Mouse (Mus musculus) lung, adult 2 months (tissue): ENCODE results near the gene Cav1. TPM values are rescaled to one million over a fixed set of nuclear protein-coding genes. Genes with fewer than 3 reads are reported as not detected.
A peak's percentile ranks its signal among the peaks of the same experiment; 100 is the strongest.

Experiments
- DNase-seq: peaks from one replicate; pipeline ENCODE4 v3.0.0; 2022
- H3K4me1 ChIP-seq: fragments of 200-500 bp; 2 replicates; pipeline ENCODE4 v1.6.1; 2011; ENCODE audit warnings: low read length; ENCODE audit not compliant: control insufficient read depth, insufficient read depth
- H3K4me3 ChIP-seq: fragments of 200-500 bp; replicated peaks from 2 replicates; pipeline ENCODE3; 2011; ENCODE audit warnings: low read depth, mild to moderate bottlenecking, control low read depth, low read length; ENCODE audit errors: extremely low read depth
- CTCF ChIP-seq: fragments of 200-500 bp; IDR thresholded peaks from 2 replicates; pipeline ENCODE4 v1.5.1; 2011; ENCODE audit warnings: mild to moderate bottlenecking, low read length, control low read depth; ENCODE audit not compliant: insufficient read depth
- POLR2A ChIP-seq: fragments of 200-500 bp; IDR thresholded peaks from 2 replicates; pipeline ENCODE4 v1.6.1; 2011; ENCODE audit warnings: low read depth, mild to moderate bottlenecking, control low read depth, low read length, borderline replicate concordance; ENCODE audit errors: extremely low read depth
- WGBS: fragments of 180-500 bp; shearing (Covaris S2); methylation state at CpG from one replicate; pipeline ENCODE4 v1.1.7; 2018; 5-methylcytosine and 5-hydroxymethylcytosine counted together
- polyA plus RNA-seq: library from polyadenylated mRNA; depleted of rRNA; stranded (reverse); fragments of >200 nt; gene quantifications from 2 replicates; pipeline ENCODE4 v1.2.3, GENCODE M21; 2012; rRNA removed

Gene Cav1
- 1,746 and 2,229 TPM in 2 replicates for polyA plus RNA-seq

- Histone ChIP-seq H3K4me3 (peak within 1 kb of the TSS; percentile 99), H3K4me1 (peaks cover 3% of the 10 kb centered on the region; the same call in 1 of the 2 replicates)
- WGBS: 2% methylated on average over 26 of the region's 26 CpGs
- no peak for TF ChIP-seq CTCF
- TF ChIP-seq POLR2A: peak; percentile 93
- DNase-seq: peak; percentile 83
Observed at GRCm38 (mm10) chr6:17305954-17306601, at the start of gene Cav1. Gene Cav1 (plus strand): TSS chr6:17306335.

GRCm38 (mm10) chr6:17258142-17258541 lies 48.0 kb upstream of the Cav1 start:
- whole genome bisulfite sequencing: 67% methylated on average over 1 of the region's 1 CpGs
- Histone ChIP-seq H3K4me3 (no peak overlapping the region), H3K4me1 (peaks cover 5% of the 10 kb centered on the region; the same call in 1 of the 2 replicates)
- DNase-seq: no peak
- TF ChIP-seq POLR2A (no peak), CTCF (no peak)

- TF ChIP-seq POLR2A: no peak
- no peak for TF ChIP-seq CTCF
- H3K4me3 ChIP-seq: no peak overlapping the region
- DNase-seq: no peak
- WGBS: 70% methylated on average over 1 of the region's 1 CpGs
- peaks cover 5% of the 10 kb centered on the region; the same call in 1 of the 2 replicates for H3K4me1 ChIP-seq
Observed at GRCm38 (mm10) chr6:17258911-17259310, 47.2 kb upstream of the Cav1 start.

- DNase-seq: no peak
- WGBS: 33% methylated on average over 2 of the region's 2 CpGs
- Histone ChIP-seq H3K4me1 (peaks cover 9% of the 10 kb centered on the region), H3K4me3 (no peak overlapping the region)
- TF ChIP-seq CTCF: no peak
- no peak for TF ChIP-seq POLR2A
Observed at GRCm38 (mm10) chr6:17262786-17263185, 43.3 kb upstream of the Cav1 start.

- peaks cover 6% of the 10 kb centered on the region for H3K4me1 ChIP-seq
- no peak overlapping the region for H3K4me3 ChIP-seq
- TF ChIP-seq POLR2A: no peak
- no peak for TF ChIP-seq CTCF
- WGBS: 44% methylated on average over 4 of the region's 4 CpGs
- DNase-seq: no peak
Observed at GRCm38 (mm10) chr6:17265043-17265442, 41.1 kb upstream of the Cav1 start.

GRCm38 (mm10) chr6:17266466-17266865 lies 39.7 kb upstream of the Cav1 start:
- no peak overlapping the region for H3K4me3 ChIP-seq
- no peak for TF ChIP-seq POLR2A
- no peak for TF ChIP-seq CTCF
- H3K4me1 ChIP-seq: peaks cover 6% of the 10 kb centered on the region
- 55% methylated on average over 3 of the region's 3 CpGs for WGBS
- DNase-seq: no peak

GRCm38 (mm10) chr6:17278366-17278765 lies 27.8 kb upstream of the Cav1 start:
- Histone ChIP-seq H3K4me3 (no peak overlapping the region), H3K4me1 (peaks cover 13% of the 10 kb centered on the region)
- 88% methylated on average over 3 of the region's 3 CpGs for WGBS
- DNase-seq: no peak
- TF ChIP-seq POLR2A (no peak), CTCF (no peak)

GRCm38 (mm10) chr6:17280939-17281756 lies 25.0 kb upstream of the Cav1 start, which contains the start of gene Cav2:
Gene Cav2 (plus strand): TSS chr6:17281185.
- H3K4me1 ChIP-seq: peaks cover 15% of the 10 kb centered on the region
- peak; percentile 90 for TF ChIP-seq POLR2A
- no peak for TF ChIP-seq CTCF
- peak; percentile 93 for DNase-seq
- WGBS: under 1% methylated on average over 40 of the region's 40 CpGs
- peak within 1 kb of the TSS; percentile 87 for H3K4me3 ChIP-seq

- peak; percentile 36 for DNase-seq
- Histone ChIP-seq H3K4me3 (peak overlapping the region; percentile 87), H3K4me1 (peaks cover 17% of the 10 kb centered on the region)
- 4% methylated on average over 8 of the region's 8 CpGs for WGBS
- TF ChIP-seq CTCF (no peak), POLR2A (no peak)
Observed at GRCm38 (mm10) chr6:17281757-17282092, 24.4 kb upstream of the Cav1 start.

- WGBS: 8% methylated on average over 5 of the region's 5 CpGs
- H3K4me1 ChIP-seq: peaks cover 19% of the 10 kb centered on the region
- H3K4me3 ChIP-seq: peak overlapping the region; percentile 87
- DNase-seq: peak; percentile 48
- no peak for TF ChIP-seq CTCF
- peak; percentile 48; the same call in 1 of the 2 replicates for TF ChIP-seq POLR2A
Observed at GRCm38 (mm10) chr6:17282159-17282558, 24.0 kb upstream of the Cav1 start.
